Mouse (Mus musculus): Measurements from ENCODE around the gene Kat2a.
A peak's percentile ranks its signal among the peaks of the same experiment; 100 is the strongest.

Gene Kat2a

DNA sequence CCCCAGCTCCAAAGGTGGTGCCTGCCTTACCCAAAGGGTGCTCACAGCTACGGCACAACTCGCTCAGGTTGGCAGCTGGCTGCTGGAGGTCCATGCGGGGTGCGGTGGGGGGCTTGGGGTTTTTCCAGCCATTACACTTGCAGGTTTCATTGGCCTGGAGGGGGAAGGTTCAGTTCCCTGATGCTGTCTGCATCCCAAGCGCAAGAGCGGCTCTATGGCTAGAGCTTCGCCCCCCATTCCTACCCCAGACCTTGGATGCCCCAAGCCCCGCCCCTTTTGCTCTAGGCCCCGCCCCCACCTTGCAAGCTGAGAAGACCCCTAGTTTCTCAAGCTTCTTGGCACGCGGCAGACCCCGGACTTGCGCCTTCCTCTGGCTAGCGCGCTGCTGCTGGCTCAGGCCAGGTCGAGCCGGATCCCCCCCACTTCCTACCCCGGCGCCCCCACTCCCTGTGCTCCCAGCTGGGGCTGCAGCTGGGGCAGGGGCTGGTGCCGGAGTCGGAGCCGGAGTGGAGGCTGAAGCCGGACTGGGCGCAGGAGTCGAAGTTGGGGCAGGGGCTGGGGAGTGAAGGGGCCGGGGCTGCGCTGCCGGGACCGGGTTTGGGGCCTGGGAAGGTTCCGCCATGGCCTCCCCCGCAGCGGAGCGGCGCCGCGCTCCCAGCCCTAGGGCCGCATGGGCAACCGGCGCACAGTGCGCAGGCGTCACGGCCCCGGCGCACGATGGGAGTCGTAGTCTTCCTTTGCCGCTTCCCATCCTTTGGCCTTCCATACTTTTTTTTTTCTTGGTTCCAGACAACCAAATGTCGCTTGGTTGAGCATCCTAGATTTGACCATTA, at the start of gene Kat2a:
TSS of gene Kat2a (minus strand) at position 683 of the 833 bp plus-strand sequence.
- peak; percentile 88 for DNase-seq (ENCODE audit: low read depth, low spot score)

DNA sequence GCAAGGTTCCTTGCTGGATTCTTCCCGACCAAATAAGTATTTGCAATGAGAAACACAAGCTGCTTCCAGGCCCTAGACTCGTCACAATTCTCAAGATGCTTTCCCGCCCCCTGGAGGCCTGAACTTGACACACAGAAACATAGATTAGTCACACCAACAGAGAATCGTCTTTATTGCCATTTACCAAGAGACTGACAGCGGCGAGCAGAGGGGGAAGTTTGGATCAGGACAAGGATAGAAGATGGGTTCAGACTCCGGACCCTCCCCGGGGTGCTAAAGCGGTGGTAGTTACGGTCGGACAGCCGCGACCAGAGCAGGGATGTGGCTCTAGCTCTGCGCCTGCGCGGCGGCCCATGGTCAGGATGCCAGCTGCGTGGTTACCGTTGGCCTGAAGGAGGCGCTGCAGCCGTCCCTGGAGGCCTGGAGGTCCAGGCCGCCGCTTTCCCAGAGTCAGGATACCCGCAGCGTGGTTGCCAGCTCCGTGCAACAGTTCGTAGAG, 49.3 kb upstream of the Kat2a start:
- DNase-seq (ENCODE audit: low read depth, low spot score) = peak; percentile 90

DNA sequence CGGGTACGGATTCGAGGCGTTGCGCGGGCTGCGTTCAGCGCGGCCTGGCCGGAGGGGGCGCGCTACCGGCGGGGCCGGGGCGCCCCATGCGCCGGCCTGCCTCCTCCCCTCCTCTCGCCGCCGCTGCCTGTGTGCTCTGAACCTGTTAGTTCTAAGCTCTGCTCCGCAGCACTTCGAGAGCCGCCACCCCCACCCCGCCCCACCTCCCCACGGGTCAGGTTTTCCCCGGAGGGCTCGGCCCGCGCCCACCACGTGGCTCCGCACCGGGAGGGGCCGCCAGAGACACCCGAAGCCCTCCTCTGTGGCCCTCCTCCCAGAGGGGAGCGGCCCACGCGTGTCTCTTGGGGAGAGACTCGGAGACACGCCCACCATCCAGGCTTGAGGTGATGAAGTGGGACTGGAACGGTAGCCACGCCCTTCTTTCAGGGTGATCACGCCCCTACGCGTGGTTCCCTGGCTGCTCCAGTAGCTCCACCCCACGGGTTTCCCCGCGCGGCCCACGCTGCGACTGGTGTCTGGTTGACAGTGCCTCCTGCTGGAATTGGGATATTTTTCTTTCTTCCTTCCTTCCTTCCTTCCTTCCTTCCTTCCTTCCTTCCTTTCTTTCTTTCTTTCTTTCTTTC, 47.5 kb upstream of the Kat2a start, which contains the start of gene Kcnh4:
TSS of gene Kcnh4 (minus strand) at position 332 of the 623 bp plus-strand sequence.
- peak; percentile 41 for DNase-seq (ENCODE audit: low read depth, low spot score)

DNA sequence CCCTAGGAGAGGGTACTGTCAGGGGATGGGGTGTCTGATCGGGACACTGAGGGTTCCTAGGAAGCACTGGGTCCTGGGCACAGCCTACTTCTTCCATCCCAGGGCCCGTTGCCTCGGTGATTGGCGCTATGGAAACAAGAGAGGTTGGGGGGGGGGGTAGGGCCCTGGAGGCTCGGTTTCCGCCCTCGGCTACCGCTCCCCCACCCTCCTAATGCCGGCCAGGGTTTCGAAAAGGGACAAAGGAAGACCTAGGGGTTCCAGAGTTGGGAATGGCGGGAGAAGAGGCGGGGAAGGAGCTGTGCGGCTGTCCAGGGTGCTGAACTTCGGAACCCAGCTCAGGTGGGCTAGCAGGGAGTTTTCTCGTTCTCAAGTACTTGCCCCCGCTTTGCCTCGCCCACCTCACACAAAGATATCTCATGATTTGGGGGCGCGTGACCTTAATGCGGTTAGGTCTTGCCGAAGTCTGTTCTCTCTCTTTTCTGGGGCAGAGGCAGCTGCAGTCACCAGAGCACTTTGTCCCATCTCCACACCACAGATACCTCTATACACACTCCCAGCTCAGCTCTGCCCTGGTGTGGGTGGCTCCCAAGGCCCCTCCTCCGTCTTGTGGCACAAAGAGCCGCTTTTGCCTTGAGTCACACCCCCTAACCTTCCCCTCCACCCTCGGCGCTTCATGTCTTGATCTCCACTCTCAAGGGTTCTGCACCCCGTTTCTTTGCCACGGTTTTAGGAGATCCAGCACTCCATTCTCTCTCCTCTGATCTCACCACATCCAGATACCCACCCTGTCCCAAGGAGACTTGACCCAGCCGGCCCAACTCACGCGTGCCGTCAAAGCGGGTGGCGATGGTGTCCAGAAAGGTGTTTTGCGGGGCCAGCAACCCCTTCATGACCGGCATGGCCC, 46.7 kb upstream of the Kat2a start:
- DNase-seq (ENCODE audit: low read depth, low spot score) = peak; percentile 76

DNA sequence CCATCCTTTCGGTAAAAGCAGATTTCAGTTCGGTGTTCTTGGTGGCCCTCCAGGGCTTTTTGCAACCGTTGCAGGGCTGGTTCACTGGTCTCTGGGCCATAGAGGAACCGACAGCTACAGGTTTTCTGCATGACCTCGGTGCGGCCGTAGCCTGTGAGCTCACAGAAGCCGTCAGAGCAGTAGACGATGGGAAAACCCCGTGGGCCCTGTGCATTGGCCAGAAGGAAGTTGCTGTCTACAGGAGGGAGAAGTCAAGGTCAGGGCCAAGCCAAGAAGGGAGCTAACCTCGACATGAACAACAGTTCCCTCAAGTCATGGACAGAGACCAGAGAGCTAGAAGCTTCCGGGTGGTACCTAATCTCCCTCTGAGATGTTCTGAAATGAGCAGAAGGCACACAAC, 45.3 kb upstream of the Kat2a start:
- no peak for DNase-seq (ENCODE audit: low read depth, low spot score)

DNA sequence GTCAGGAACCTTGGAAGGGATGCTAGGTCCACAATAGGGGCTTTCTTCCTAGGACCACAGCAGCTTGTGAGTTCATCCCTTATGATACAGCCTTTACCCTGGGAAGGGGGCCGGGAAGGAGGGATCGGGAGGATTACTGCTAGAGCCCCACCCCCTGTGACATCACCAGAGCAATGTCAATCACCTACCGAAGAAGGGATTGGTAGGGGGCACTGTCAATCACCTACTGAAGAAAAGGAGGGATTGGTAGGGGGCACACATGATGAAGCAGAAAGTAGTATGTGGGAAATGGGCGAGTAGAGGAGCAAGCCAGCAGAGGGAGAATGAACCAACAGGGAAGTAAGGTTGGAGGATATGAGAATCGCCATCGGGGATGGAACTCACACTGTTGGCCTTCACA, 44.2 kb upstream of the Kat2a start:
- DNase-seq (ENCODE audit: low read depth, low spot score) = no peak

DNA sequence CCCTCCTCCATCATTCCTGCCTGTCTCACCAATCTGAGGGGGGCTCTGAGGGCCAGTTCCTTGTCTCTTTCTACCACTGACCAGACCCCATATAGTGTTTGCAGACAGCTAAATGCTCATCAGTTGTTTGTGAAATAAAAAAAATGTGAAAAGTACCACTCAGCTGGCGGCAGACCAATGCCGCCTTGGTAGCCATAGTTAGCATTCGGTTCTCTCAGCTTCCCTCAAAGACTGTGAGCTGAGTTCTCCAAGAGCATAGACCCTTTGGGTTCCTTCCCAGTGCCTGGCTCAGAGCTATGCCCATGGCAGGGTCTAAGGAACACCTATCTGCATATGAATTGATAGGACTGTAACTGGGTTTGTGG, 42.4 kb upstream of the Kat2a start:
- no peak for DNase-seq (ENCODE audit: low read depth, low spot score)

DNA sequence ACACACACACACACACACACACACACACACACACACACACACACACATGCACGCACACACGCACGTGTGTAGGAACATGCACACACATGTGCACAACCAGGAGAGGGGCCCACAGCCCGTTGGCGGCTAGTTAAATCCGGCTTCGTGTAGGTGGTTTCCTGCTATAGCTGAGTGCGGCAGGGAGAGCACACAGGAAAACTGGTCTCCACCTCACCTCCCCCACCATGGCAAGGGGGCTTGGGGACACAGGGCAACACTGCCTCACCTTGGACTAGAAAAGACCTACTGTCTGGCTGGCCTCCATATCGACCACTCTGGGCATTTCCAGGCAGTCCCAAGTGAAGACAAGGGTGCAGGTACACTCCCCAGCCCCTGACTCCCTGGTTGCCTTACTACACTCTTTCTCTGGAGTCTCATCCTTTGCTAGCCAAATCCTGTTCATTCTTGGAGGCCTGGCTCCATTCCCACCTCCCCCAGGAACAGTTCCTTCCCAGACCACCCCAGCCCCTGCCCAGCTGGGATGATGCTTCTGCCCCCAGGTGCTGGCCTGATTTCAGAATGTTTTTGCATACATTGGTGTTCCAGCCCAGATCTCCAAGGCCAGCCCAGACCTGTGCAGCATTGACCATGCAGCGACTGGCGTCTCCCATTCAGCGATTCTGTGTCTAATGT, 41.9 kb upstream of the Kat2a start:
- no peak for DNase-seq (ENCODE audit: low read depth, low spot score)

DNA sequence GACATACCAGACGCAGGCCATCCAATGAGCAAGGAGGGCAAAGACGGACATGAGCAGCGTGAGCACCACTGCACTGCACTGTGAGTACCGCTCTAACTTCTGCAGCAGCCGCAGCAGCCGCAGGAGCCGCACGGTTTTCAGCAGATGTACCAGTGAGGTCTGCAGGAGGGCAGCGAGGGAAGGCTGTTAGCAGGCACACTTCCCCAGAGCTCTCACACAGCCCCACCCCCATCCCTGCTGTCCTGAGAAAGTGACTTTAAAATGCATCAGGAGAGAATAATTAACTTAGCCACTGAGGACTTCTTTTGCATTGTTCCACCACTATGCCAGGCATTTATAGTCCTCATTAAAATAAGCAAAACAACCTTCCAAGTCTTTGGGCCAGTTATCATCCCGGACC, 40.0 kb upstream of the Kat2a start:
- no peak for DNase-seq (ENCODE audit: low read depth, low spot score)

DNA sequence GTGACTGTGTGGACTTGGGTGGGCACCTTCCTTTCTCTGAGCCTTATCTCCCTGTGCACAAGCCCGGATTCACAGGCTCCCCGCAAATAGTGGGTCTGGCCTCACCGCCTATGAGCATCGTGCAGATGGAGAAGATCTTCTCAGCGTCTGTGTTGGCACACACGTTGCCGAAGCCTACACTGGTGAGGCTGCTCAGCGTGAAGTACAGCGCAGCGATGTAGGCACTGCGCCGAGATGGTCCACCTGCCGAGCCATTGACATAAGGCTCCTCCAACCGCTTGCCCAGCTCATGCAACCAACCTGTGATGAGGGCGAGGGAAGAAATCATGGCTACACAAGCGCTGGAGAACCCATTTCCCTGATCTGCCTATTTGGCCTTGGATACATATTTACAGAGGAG, 37.9 kb upstream of the Kat2a start:
- no peak for DNase-seq (ENCODE audit: low read depth, low spot score)

DNA sequence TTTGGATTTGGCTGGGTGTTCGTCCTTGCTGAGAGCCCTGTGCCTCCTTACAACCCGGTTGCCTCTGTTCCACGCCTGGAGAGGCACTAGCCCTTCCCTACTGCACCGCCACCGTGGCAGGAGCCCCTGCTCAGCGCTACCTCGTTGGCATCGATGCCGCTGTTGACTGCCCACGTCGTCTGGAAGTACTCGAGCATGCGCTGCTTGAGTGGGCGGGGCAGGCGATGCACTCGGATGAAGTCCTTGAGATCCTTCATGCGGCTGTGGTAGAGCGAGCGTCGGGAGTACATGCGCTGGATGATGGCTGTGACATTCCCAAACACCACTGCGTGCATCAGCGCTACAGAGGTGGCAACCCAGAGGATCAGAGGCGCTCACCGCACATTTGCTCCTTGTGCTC, 37.2 kb upstream of the Kat2a start:
- no peak for DNase-seq (ENCODE audit: low read depth, low spot score)

DNA sequence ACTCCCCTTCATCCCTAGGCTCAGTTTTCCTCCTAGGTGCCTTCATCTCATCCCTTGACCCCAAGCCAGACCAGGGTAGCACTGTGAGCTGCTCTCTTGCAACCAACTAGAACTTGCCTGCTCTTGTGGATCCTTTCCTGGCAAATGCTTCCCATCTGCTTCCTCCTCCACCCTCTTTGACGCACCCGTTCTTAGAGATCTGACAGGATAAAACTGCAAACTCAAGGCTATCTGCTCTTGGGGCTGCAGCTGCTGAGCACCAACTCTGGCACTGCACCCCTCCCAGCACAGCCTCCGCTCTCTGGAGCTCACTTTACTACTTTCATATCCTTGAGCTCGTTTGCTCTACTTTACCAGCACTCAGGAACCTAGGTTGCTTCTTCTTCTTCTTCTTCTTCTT, 36.4 kb upstream of the Kat2a start:
- DNase-seq (ENCODE audit: low read depth, low spot score) = no peak

DNA sequence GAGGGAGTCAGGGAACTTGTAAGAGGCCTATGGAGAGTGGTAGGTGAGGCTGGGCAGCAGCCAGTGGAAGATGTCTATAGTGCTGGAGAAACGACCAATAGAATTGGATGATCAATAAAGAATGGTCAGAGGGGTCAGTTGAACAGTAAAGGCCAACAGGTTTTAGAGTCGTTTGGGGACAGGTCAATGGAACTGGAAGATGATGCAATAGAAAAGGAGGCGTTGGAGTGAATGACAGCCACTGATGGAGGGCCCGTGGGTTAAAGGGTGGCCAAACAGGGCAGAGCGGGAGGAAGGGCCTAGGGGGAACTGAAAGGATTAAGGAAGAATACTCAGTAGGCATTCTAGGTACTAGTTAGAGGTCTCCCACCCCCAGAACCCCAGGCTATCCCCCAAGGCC, 34.8 kb upstream of the Kat2a start:
- DNase-seq (ENCODE audit: low read depth, low spot score) = no peak

DNA sequence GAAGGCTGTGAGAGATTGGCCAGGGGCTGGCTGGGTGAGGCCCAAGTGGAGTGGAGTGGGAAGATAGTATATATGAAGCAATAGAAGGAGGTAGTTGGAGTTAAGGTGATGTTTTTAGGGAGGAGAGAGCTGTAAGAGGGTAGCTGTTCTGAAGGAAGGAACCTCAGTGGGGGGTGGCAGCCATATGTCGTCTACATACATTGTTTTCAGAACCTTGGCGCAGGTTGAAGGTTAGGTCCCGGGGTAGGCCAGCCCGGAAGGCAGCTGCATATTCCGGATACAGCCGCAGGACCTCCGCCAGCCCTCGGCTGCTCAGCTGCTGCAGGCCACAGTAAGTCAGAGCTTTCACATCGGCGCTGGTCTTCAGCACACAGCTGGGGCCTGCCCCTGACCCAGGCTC, 34.3 kb upstream of the Kat2a start:
- no peak for DNase-seq (ENCODE audit: low read depth, low spot score)

DNA sequence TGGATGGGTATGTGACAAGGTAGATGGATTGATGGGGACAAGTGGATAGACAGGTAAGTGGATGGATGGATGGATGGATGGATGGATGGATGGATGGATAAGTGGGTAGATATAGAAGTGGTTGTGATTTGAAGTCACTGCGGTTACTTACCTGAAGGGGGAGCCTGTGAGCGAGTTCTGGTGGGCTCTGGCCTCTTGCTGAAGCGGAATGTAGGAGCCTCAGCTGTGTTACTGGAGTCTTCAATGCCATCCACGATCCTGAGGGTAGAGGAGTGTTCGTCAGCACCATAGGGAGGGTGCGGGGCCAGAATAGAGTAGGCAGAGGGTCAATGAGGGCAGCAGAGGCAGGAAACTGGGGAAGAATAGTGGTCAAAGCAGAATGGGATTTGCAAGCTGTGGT, 32.8 kb upstream of the Kat2a start:
- DNase-seq (ENCODE audit: low read depth, low spot score) = peak; percentile 75

DNA sequence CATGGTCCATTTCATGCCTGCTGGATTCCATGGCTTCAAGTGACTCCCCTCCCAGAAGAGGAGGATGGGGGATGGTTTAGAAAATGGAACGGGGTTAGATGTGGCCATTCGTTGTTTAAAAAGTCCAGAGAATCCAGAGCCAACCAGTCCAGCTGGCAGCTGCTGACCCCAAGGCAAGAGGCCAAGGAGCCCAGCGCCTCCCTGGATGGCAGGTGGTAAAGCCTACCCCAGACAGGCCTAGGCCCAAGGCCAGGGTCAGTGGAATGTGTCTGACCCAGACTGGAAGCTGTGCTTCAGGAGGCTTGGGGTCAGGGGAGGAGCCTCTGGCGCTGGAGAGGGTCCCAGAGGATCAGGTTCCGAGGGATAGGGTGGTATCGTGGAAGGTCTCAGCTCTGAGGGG, 29.1 kb upstream of the Kat2a start:
- DNase-seq (ENCODE audit: low read depth, low spot score) = no peak

DNA sequence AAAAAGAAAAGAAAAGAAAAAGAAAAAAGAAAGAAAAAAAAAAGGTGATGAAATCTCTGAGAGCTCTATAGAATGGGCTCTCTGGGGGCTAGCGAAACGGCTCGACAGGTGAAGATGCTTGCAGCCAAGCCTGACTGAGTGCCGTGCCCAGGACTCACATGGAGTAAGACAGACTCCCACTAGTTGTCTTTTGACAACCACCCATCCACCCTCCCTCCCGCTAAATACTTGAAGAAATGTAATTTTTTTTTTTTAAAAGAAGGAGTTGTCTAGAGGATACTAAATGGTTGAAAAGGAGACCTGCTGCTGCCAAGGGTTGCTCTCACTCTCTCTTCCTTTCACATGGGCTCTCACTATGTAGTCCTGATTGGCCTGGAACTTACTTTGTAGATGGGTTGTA, 26.5 kb upstream of the Kat2a start:
- DNase-seq (ENCODE audit: low read depth, low spot score) = no peak

DNA sequence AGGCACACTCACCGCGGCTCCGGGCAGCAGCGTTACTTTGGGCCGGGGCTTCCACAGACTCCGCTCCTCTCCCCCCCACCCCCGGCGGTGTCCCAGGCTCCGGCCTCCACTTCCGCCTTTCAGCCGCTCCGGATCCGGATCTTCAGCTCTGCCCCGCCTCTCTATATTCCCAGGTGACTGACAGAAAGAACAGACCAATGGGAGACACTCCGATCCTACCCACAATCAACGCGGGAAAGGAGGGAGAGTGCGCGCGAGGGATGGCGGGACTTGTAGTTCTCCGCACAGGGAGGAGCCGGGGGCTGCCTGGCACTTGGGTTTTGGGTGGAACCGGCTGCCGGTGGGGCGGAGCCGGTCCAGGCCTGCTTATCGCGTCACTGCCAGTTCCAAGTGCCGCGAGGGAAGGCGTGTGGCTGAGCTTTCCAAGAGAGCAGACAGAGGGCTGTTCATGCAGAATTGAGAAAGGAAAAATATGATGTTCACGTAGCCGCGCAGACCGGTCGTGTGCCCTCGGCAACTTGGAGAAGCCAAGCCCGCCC, 25.9 kb upstream of the Kat2a start, which contains the start of gene Rab5c:
TSS of gene Rab5c (minus strand) at position 150 of the 539 bp plus-strand sequence.
- peak; percentile 99 for DNase-seq (ENCODE audit: low read depth, low spot score)

DNA sequence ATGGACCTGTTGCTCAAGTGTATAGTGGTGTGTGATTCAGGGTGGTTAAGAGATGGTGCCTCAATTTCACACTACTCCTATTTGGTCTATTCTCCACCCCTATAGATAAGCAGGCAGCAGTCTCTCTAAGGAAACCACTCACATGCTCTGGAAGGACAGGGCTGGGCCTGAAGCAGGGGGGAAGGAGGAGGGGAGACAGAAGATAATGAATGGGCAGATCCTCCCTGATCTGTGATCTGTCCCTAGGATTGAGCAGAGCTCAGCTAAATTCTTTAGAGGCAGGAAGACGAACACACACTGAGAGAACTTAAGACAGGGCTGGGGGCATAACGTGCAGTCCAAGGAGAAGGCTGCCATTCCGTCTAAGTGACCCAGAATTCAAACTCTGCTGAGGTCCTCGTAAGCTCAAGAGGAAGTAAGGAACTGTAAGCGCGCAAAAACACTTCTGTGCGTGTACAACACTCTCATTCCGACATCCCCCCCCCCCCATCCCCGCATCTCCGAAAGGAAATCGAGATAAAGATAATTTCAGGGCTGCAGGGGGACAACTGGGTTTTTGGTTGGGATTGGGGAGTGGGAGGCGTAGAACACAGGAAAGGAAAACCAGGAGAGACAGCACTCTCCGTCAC, 25.0 kb upstream of the Kat2a start:
- no peak for DNase-seq (ENCODE audit: low read depth, low spot score)

DNA sequence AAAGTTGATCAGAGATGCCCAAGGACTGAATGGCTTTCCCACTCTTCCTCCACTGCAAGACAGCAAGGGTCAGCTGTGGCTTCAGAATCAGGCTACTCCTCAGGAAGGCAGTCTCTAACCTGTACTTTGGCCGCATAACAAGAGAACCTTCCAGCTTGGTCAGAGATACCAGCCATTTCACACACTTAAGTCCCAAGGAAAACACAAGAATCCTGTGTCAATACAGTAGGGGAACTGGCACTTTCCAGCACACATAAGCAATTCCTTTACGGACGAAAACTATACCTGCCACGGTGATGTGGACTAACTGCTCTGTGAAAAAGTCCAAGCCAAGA, 24.4 kb upstream of the Kat2a start:
- no peak for DNase-seq (ENCODE audit: low read depth, low spot score)

Data from mesoderm, embryonic 11.5 days (tissue).